Mouse (Mus musculus): ENCODE measurements around the gene Tal1. TPM values are rescaled to one million over a fixed set of nuclear protein-coding genes. Genes with fewer than 3 reads are reported as not detected.

Tal1 gene
- polyA plus RNA-seq, 2 experiments from 2014 or later: not detected

DNA sequence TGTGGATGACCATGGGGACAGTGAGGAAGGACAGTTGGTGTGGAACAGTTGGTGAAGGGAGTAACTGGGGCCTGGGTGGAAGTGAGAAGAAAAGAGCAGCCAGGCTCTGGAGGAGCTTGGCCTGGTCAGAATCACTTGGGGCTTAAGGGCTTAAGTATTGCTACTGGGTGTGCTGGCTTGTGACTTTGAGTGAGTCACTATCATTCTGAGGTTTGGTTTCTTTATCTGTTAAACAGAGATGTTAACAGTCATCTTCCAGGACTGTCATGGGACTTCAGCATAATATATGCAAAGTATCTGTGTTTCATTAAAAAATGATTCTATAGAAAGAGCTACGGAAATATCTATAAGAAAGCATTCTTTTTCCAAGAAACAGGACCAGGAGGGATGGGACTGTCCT lies 18.6 kb downstream of the Tal1 start:
- peak; percentile 60 for ATAC-seq

- peak; percentile 86 for ATAC-seq
These were observed 19.1 kb downstream of the Tal1 start for GRCm38 (mm10) chr4:115075204-115075915.

- no peak for ATAC-seq
These were observed 22.9 kb downstream of the Tal1 start for GRCm38 (mm10) chr4:115078892-115079820.

- ATAC-seq: no peak
These were observed 23.7 kb downstream of the Tal1 start for GRCm38 (mm10) chr4:115079821-115080349.

- ATAC-seq: no peak
These were observed 26.8 kb downstream of the Tal1 start for GRCm38 (mm10) chr4:115083031-115083430.

DNA sequence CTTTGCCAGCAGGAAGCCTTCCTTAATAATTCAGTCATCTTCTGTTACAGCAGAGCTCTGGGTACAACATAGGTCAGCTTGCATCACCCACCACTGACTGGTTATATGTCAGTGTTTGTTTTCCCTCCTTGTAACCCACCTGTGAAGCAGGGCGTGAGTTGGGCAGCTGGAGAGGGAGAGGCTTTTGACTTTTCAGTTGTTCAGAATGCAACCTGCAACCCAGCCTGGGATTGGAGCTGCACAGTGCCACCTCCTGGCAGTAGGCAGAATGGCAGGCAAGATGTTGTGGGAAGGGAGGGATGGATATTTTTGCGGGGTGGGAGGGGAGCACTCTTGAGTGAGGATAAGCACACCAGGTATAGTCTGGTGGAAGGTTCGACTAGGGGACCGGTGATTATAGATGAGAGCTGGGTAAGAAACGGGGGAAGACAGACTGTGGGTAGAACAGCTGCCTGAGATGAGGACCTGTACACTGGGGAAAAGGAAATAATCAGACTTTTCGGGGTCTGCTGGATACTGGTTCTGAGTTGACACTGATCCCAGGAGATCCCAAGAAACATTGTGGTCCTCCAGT lies 29.4 kb downstream of the Tal1 start:
- ATAC-seq: peak; percentile 66

GRCm38 (mm10) chr4:115086257-115086656 lies 30.0 kb downstream of the Tal1 start:
- no peak for ATAC-seq

DNA sequence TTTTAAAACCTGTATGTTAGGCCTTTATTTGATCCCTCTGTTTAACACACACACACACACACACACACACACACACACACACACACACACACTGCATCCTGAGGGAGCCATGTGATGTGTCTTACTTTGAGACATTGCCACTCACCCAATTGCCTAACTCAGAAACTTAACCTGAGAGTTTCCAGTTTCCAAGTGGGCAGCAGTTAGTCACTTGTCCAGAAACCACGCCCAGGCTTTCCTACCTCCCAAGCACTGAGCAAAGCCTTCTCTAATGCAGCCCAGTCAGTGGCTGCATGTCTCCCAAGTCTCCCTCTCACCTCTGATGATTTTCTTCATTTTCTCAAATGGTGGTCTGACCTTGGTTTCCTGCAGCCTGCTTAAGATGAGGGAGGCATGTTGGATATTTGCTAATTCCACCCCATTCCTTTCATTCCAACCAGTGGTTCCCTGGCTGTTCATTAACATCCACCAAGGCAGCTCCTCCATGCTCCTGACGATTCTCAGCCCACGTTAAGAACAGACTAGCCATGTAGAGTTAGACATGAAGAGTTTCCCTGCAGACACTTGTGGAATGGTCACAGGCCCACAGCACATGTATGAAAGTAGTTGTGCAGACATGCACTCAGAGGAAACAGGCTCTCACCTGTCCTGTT lies 30.7 kb downstream of the Tal1 start:
- ATAC-seq: no peak

GRCm38 (mm10) chr4:115088611-115089338 lies 32.5 kb downstream of the Tal1 start, which contains the start of gene Pdzk1ip1:
Pdzk1ip1 (plus strand) TSS chr4:115088708.
- peak; percentile 52 for ATAC-seq

- no peak for ATAC-seq
These were observed 34.4 kb downstream of the Tal1 start for GRCm38 (mm10) chr4:115090592-115090991.

- ATAC-seq: no peak
These were observed 35.6 kb downstream of the Tal1 start for GRCm38 (mm10) chr4:115091806-115092205.

- no peak for ATAC-seq
These were observed 37.2 kb downstream of the Tal1 start for GRCm38 (mm10) chr4:115093331-115093864.

- no peak for ATAC-seq
These were observed 37.8 kb downstream of the Tal1 start for GRCm38 (mm10) chr4:115094056-115094455.

GRCm38 (mm10) chr4:115095671-115096434 lies 39.6 kb downstream of the Tal1 start:
- peak; percentile 25 for ATAC-seq

- peak; percentile 72 for ATAC-seq
These were observed 40.4 kb downstream of the Tal1 start for GRCm38 (mm10) chr4:115096435-115097145.

GRCm38 (mm10) chr4:115097146-115097496 lies 40.9 kb downstream of the Tal1 start:
- no peak for ATAC-seq

GRCm38 (mm10) chr4:115101682-115102081 lies 45.5 kb downstream of the Tal1 start:
- ATAC-seq: no peak

DNA sequence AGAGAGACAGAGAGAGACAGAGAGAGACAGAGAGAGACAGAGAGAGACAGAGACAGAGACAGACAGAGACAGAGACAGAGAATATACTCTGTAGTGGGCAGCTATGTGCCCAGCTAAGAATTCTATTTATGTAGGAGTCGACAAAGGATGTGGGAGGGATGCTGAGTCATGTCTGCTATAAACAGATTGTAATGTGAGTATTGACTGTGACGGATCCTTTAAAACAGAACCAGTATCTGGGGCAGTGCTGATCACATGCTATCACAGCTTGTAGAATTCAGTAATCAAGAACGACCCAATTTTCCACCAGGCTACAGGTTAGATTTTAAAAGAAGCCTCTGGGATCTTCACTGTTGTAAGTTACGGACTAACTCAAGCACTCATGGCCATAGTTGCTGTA lies 47.3 kb downstream of the Tal1 start:
- no peak for ATAC-seq

DNA sequence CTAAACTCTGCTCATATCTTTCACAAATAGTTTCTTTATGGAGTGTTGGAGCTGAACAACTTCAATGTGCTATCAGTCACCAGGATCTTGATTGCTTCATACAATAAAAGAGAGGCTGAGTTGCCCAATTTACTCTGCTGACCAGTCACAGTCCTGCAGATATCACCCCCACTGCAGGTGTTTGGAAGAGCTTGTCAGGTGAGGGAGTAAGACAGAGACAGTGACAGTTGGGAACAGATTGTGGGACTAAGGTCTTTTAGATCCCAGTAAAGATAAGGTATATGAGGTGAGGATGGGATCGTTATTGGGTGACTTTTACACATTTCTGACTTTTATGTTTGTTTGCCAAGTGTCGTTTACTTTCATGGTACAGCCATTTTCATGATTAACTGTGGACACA lies 54.9 kb downstream of the Tal1 start:
- ATAC-seq: no peak

- no peak for ATAC-seq
These were observed 57.0 kb downstream of the Tal1 start for GRCm38 (mm10) chr4:115113266-115113665.

All from activated CD4-positive, CD25-positive, alpha-beta regulatory T cell, adult 4 months (primary cell).